9 mouse cellular contexts compared by ENCODE assay signal in the genomic region with DNA sequence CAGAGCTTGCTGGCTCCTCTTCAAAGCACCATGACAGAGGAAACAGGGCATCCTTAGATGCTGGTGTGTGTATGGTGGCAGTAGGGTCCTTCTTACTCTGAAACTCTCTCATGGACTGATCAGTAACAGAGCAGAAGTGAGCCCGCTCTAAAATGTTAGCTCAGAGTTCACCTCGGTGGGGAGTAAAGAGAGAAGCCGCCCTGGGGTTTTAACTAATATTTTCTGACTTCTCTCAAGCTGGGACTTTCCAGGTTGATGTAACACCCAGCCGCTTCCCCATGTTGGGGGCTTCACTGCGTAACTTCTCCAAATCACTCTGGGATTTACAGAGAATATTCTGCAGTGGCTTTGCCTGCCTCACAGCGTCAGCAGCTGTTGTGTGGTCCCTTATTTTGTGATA.
DNase-seq lines count a peak whose midpoint lies in the region; ATAC-seq lines count a peak whose summit lies in the region.
"Had no signal": no experiment of that assay in that cellular context is flagged by ENCODE, and none has a peak within 500 bp of the region (broad histone marks: within the 10 kb centered on the region; RNA-seq: fewer than 3 reads in every experiment).

No protein-coding gene starts in this region.

- no peaks in the 10 kb centered on the region for H3K36me3 ChIP-seq in kidney, embryonic 16.5 days (ENCODE audit: insufficient read depth, low read length)
- no peaks in the 10 kb centered on the region for H3K36me3 ChIP-seq in embryonic facial prominence, embryonic 14.5 days (ENCODE audit: control insufficient read depth, insufficient read depth, low read length)
- H3K36me3 ChIP-seq in limb, embryonic 11.5 days (ENCODE audit: control insufficient read depth, insufficient read depth, low read length): no peaks in the 10 kb centered on the region
- H3K36me3 ChIP-seq in neural tube, embryonic 13.5 days: no peaks in the 10 kb centered on the region

- DNase-seq in kidney, adult 9 months: no peak
- DNase-seq in embryonic facial prominence, embryonic 14.5 days (ENCODE audit: low spot score): no peak
- no peak for DNase-seq in limb, embryonic 11.5 days (ENCODE audit: low spot score)
- DNase-seq in ovary, postnatal 14 days (ENCODE audit: low spot score): no peak
- DNase-seq in left cerebral cortex, postnatal 10 days (ENCODE audit: extremely low spot score in 1 of 2, low spot score in 2 of 2): no peak
- DNase-seq in cerebellum, adult 18-20 months: no peak

- peak overlapping the region; percentile 55 for H3K9ac ChIP-seq in kidney, embryonic 16.5 days (replicated peaks; ENCODE audit: low read length)
- peak overlapping the region; percentile 11 for H3K9ac ChIP-seq in embryonic facial prominence, embryonic 14.5 days (ENCODE audit: low read depth, low read length)
- H3K9ac ChIP-seq in limb, embryonic 11.5 days (ENCODE audit: low read length): no peak overlapping the region
- no peak overlapping the region for H3K9ac ChIP-seq in neural tube, embryonic 13.5 days

- 61% methylated on average over 6 of the region's 6 CpGs for WGBS in kidney, embryonic 16.5 days
- WGBS in embryonic facial prominence, embryonic 14.5 days: 60% methylated on average over 6 of the region's 6 CpGs
- WGBS in limb, embryonic 11.5 days: 66% methylated on average over 6 of the region's 6 CpGs
- WGBS in neural tube, embryonic 13.5 days: 81% methylated on average over 6 of the region's 6 CpGs

- no peak overlapping the region for H3K27ac ChIP-seq in kidney, embryonic 16.5 days (ENCODE audit: low read length)
- H3K27ac ChIP-seq in embryonic facial prominence, embryonic 14.5 days (replicated peaks; ENCODE audit: low read depth, low read length): 0 out of 2 replicates have a peak overlapping the region, but pooled peaks have one; percentile 0
- H3K27ac ChIP-seq in limb, embryonic 11.5 days (replicated peaks; ENCODE audit: low read depth, low read length): no peak overlapping the region
- H3K27ac ChIP-seq in neural tube, embryonic 13.5 days (replicated peaks): no peak overlapping the region

- H3K27me3 ChIP-seq in kidney, embryonic 16.5 days (ENCODE audit: insufficient read depth, low read length): peaks cover 4% of the 10 kb centered on the region; the same call in 1 of the 2 replicates
- no peaks in the 10 kb centered on the region for H3K27me3 ChIP-seq in embryonic facial prominence, embryonic 14.5 days (replicated peaks; ENCODE audit: control insufficient read depth, insufficient read depth, low read length)
- no peaks in the 10 kb centered on the region for H3K27me3 ChIP-seq in limb, embryonic 11.5 days (ENCODE audit: control insufficient read depth, insufficient read depth, low read length)
- H3K27me3 ChIP-seq in neural tube, embryonic 13.5 days: peaks cover 3% of the 10 kb centered on the region; the same call in 1 of the 2 replicates
- H3K27me3 ChIP-seq: Patski had no signal

- peak overlapping the region; percentile 39 for H3K4me3 ChIP-seq in kidney, embryonic 16.5 days (ENCODE audit: low read length)
- H3K4me3 ChIP-seq in embryonic facial prominence, embryonic 14.5 days (ENCODE audit: low read depth, low read length): peak overlapping the region; percentile 54
- no peak overlapping the region for H3K4me3 ChIP-seq in limb, embryonic 11.5 days (ENCODE audit: low read depth, low read length)
- 0 out of 2 replicates have a peak overlapping the region, but pooled peaks have one; percentile 2 for H3K4me3 ChIP-seq in neural tube, embryonic 13.5 days

- no peaks in the 10 kb centered on the region for H3K9me3 ChIP-seq in kidney, embryonic 16.5 days (ENCODE audit: low read length)
- H3K9me3 ChIP-seq in embryonic facial prominence, embryonic 14.5 days (ENCODE audit: control insufficient read depth, low read length): no peaks in the 10 kb centered on the region
- no peaks in the 10 kb centered on the region for H3K9me3 ChIP-seq in limb, embryonic 11.5 days (ENCODE audit: control insufficient read depth, low read length)
- no peaks in the 10 kb centered on the region for H3K9me3 ChIP-seq in neural tube, embryonic 13.5 days

- intact Hi-C loops in left cerebral cortex, postnatal 10 days (cut with DNase I): loop anchor here (5.0 kb wide), 1 partner anchor 65 kb away; no protein-coding TSS in a partner anchor

- peak overlapping the region; percentile 49 for H3K4me2 ChIP-seq in kidney, embryonic 16.5 days (replicated peaks; ENCODE audit: low read depth, low read length)
- peak overlapping the region; percentile 80 for H3K4me2 ChIP-seq in embryonic facial prominence, embryonic 14.5 days (ENCODE audit: low read depth, low read length)
- peak overlapping the region; percentile 13; the same call in 1 of the 2 replicates for H3K4me2 ChIP-seq in limb, embryonic 11.5 days (ENCODE audit: low read depth, severe bottlenecking)
- peak overlapping the region; percentile 85 for H3K4me2 ChIP-seq in neural tube, embryonic 13.5 days

- ATAC-seq in kidney, embryonic 16.5 days (ENCODE audit: low FRiP score, low TSS enrichment): no peak
- ATAC-seq in embryonic facial prominence, embryonic 14.5 days (ENCODE audit: low read depth): no peak
- no peak for ATAC-seq in limb, embryonic 11.5 days (ENCODE audit: insufficient number of reproducible peaks, low FRiP score, low TSS enrichment, low read depth)
- ATAC-seq in neural tube, embryonic 13.5 days (ENCODE audit: low read depth): no peak
- ATAC-seq: Patski had no signal

- peaks cover 46% of the 10 kb centered on the region for H3K4me1 ChIP-seq in kidney, embryonic 16.5 days (ENCODE audit: insufficient read depth, low read length)
- H3K4me1 ChIP-seq in embryonic facial prominence, embryonic 14.5 days (ENCODE audit: control insufficient read depth, insufficient read depth, low read length): peaks cover 33% of the 10 kb centered on the region
- peaks cover 13% of the 10 kb centered on the region for H3K4me1 ChIP-seq in limb, embryonic 11.5 days (ENCODE audit: control insufficient read depth, insufficient read depth, low read length)
- peaks cover 33% of the 10 kb centered on the region for H3K4me1 ChIP-seq in neural tube, embryonic 13.5 days (replicated peaks)

Comparison
In these comparisons a context has a peak if more than half of its experiments do, and no peak if none do; other contexts are left out.
1. H3K4me2 ChIP-seq: peak in every context shown above with its lines; median percentile 85 in neural tube, embryonic 13.5 days; 80 in embryonic facial prominence, embryonic 14.5 days; 49 in kidney, embryonic 16.5 days; 13 in limb, embryonic 11.5 days.
2. H3K9ac ChIP-seq: peak in kidney, embryonic 16.5 days (single experiment) and embryonic facial prominence, embryonic 14.5 days (single experiment); none in limb, embryonic 11.5 days (single experiment) and neural tube, embryonic 13.5 days (single experiment).